Mouse (Mus musculus): ENCODE measurements around the gene H2-M11.

Gene H2-M11

GRCm38 (mm10) chr17:36546775-36547174 lies at the start of gene H2-M11:
H2-M11 (plus strand) TSS chr17:36547075.
- POLR2A ChIA-PET, result no interaction called here
- CTCF ChIA-PET, result no interaction called here

- ChIA-PET POLR2A (interaction anchor here in 1 of 4 experiments (0.6 kb wide), 1 partner anchor 1634 kb away, joined by 3 read pairs; no protein-coding TSS in a partner anchor), CTCF (no interaction called here)
Measured at GRCm38 (mm10) chr17:36500435-36500834, 46.4 kb upstream of the H2-M11 start.

- ChIA-PET CTCF (no interaction called here), POLR2A (interaction anchor here in 1 of 4 experiments (0.6 kb wide), 1 partner anchor 684 kb away, joined by 3 read pairs; no protein-coding TSS in a partner anchor)
Measured at GRCm38 (mm10) chr17:36503910-36504309, 43.0 kb upstream of the H2-M11 start.

Measured in embryonic stem cell, embryonic (primary cell).